8 mouse cellular contexts compared by ENCODE assay signal in genomic region chr16:31314497-31315233, GRCm38 (mm10). TPM values are rescaled to one million over a fixed set of nuclear protein-coding genes. Genes with fewer than 3 reads are reported as not detected.
DNase-seq lines count a peak whose midpoint lies in the region; ATAC-seq and TF ChIP-seq lines count a peak whose summit lies in the region.
"Had no signal": no experiment of that assay in that cellular context is flagged by ENCODE, and none has a peak within 500 bp of the region (broad histone marks: within the 10 kb centered on the region; RNA-seq: fewer than 3 reads in every experiment).

Gene Apod (minus strand): TSS chr16:31314808.

- WGBS in forebrain, embryonic 10.5 days = 60% methylated on average over 9 of the region's 9 CpGs
- WGBS in midbrain, embryonic 13.5 days = 47% methylated on average over 9 of the region's 9 CpGs

- H3K27ac ChIP-seq in cortical plate, adult 2 months (ENCODE audit: insufficient read depth, low read length) = peak within 1 kb of the TSS; percentile 85
- peak within 1 kb of the TSS; percentile 51 for H3K27ac ChIP-seq in forebrain, embryonic 10.5 days
- peak within 1 kb of the TSS; percentile 82 for H3K27ac ChIP-seq in layer of hippocampus, adult 2 months
- no peak within 1 kb of the TSS; the same call in 1 of the 2 replicates for H3K27ac ChIP-seq in midbrain, embryonic 13.5 days

- no peaks in the 10 kb centered on the region for H3K36me3 ChIP-seq in forebrain, embryonic 10.5 days (replicated peaks)
- H3K36me3 ChIP-seq in midbrain, embryonic 13.5 days = no peaks in the 10 kb centered on the region

- no peaks in the 10 kb centered on the region for H3K9me3 ChIP-seq in forebrain, embryonic 10.5 days
- no peaks in the 10 kb centered on the region for H3K9me3 ChIP-seq in midbrain, embryonic 13.5 days

- no peak within 1 kb of the TSS for H3K4me3 ChIP-seq in cortical plate, adult 2 months (ENCODE audit: insufficient read depth, low read length)
- H3K4me3 ChIP-seq in forebrain, embryonic 10.5 days = no peak within 1 kb of the TSS
- peak within 1 kb of the TSS; percentile 17 for H3K4me3 ChIP-seq in layer of hippocampus, adult 2 months
- H3K4me3 ChIP-seq in midbrain, embryonic 13.5 days (replicated peaks) = no peak within 1 kb of the TSS

- no peak for TF ChIP-seq CTCF in cortical plate, adult 2 months (IDR thresholded peaks at IDR 0.05; ENCODE audit: extremely low read depth, insufficient read depth, low read length)
- no peak for TF ChIP-seq CTCF in layer of hippocampus, adult 2 months (conservative IDR thresholded peaks at IDR 0.05)

- TF ChIP-seq POLR2A in cortical plate, adult 2 months (IDR thresholded peaks at IDR 0.05; ENCODE audit: extremely low read depth, insufficient read depth, low read length) = no peak

- DNase-seq in forebrain, embryonic 10.5 days (ENCODE audit: extremely low spot score, low spot score) = no peak
- no peak for DNase-seq in layer of hippocampus, adult 2 months (ENCODE audit: low spot score in 2 of 2)
- DNase-seq in natural killer cell, adult 2 months (ENCODE audit: low spot score in 2 of 2) = no peak
- no peak for DNase-seq in ovary, postnatal 36 days (ENCODE audit: low spot score)
- no peak for DNase-seq in adrenal gland, postnatal 25 days
- DNase-seq: kidney, postnatal 14 days had no signal

- H3K4me2 ChIP-seq in midbrain, embryonic 13.5 days (replicated peaks) = no peak within 1 kb of the TSS; the same call in 1 of the 2 replicates

- H3K9ac ChIP-seq in midbrain, embryonic 13.5 days (replicated peaks) = no peak within 1 kb of the TSS

- no peak for ATAC-seq in midbrain, embryonic 13.5 days

- H3K27me3 ChIP-seq in forebrain, embryonic 10.5 days (ENCODE audit: poor library complexity, severe bottlenecking) = no peaks in the 10 kb centered on the region
- no peaks in the 10 kb centered on the region for H3K27me3 ChIP-seq in midbrain, embryonic 13.5 days

- peaks cover 7% of the 10 kb centered on the region for H3K4me1 ChIP-seq in cortical plate, adult 2 months (ENCODE audit: control insufficient read depth, insufficient read depth, low read length)
- H3K4me1 ChIP-seq in forebrain, embryonic 10.5 days = peaks cover 32% of the 10 kb centered on the region
- peaks cover 16% of the 10 kb centered on the region for H3K4me1 ChIP-seq in midbrain, embryonic 13.5 days (replicated peaks)

RNA-seq across cellular contexts. Expression of gene Apod, which starts in this region (rescaled TPM):
- 224 and 296 TPM in 2 replicates for polyA plus RNA-seq in cortical plate, adult 2 months (2012; rRNA removed)
- 16.8 and 24.4 TPM in 2 replicates for polyA plus RNA-seq in forebrain, embryonic 10.5 days (2016; fragmentation: Nextera tagmentation; extraction: Ambion mirVana)
- total RNA-seq in layer of hippocampus, adult 2 months (2021) = 100 to 1,000 TPM; 107 to 123 TPM
- polyA plus RNA-seq in midbrain, embryonic 13.5 days (2015; fragmentation: Nextera tagmentation; extraction: Ambion mirVana) = 57.5 and 65.5 TPM in 2 replicates
- total RNA-seq in adrenal gland, postnatal 25 days (2021) = 3.3 and 7.6 TPM in 2 replicates

Comparison
In these comparisons a context has a peak if more than half of its experiments do, and no peak if none do; other contexts are left out.
1. RNA of gene Apod (total RNA-seq): 107 to 123 TPM in layer of hippocampus, adult 2 months; 3.3 to 7.6 TPM in adrenal gland, postnatal 25 days; every median in the first group is over 10 times any median in the second.